ENCODE assay signal across 24 mouse cellular contexts in the genomic region with DNA sequence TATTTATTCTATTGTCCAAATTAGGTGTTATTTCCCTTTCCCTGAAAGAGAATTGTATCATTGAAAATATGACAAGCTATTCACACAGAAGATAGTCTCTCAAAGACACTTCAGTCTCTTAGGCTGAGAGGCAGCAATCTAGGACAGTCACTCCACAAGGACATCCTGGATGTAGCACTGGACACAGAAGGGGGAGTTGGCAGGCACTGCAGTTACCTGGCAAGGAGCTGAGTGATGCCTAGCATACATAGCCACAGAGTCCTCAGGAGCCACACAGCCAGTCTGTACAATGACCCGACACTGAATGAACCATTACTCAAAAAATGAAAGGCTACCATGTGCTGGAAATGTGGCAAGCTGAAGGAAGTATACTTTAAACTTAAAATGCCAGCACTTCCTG. TPM values are rescaled to one million over a fixed set of nuclear protein-coding genes. Genes with fewer than 3 reads are reported as not detected.
DNase-seq lines count a peak whose midpoint lies in the region; ATAC-seq and TF ChIP-seq lines count a peak whose summit lies in the region.
"Had no signal": no experiment of that assay in that cellular context is flagged by ENCODE, and none has a peak within 500 bp of the region (broad histone marks: within the 10 kb centered on the region; RNA-seq: fewer than 3 reads in every experiment).

No protein-coding gene starts in this region.

- DNase-seq in cerebellum, adult 11 months, result peak; percentile 17
- no peak for DNase-seq in cerebellum, adult 8-10 months
- DNase-seq in cerebellum, adult 2 months, result peak; percentile 40 to 70
- peak; percentile 78 to 82 for DNase-seq in cerebellum, postnatal 10 days
- peak; percentile 51 to 60 for DNase-seq in cerebellum, postnatal 36 days
- no peak for DNase-seq in right cerebral cortex, postnatal 10 days (ENCODE audit: low spot score in 2 of 2)
- DNase-seq in lung, postnatal 14 days, result no peak
- DNase-seq: adrenal gland, adult 8-10 months; adrenal gland, postnatal 25 days; B cell, adult 2 months; gastrocnemius, adult 2 months; gastrocnemius, postnatal 14 days; heart, adult 11 months; kidney, adult 2 months had no signal

- 13% methylated on average over 1 of the region's 1 CpGs for WGBS in cerebellum, adult 2 months

- no peaks in the 10 kb centered on the region for H3K4me1 ChIP-seq in cerebellum, adult 2 months (ENCODE audit: control insufficient read depth, insufficient read depth, low read length)
- H3K4me1 ChIP-seq: embryonic facial prominence, embryonic 13.5 days; forebrain, embryonic 12.5 days; hindbrain, embryonic 12.5 days; hindbrain, embryonic 15.5 days had no signal

- no peaks in the 10 kb centered on the region for H3K27me3 ChIP-seq in cerebellum, adult 2 months (ENCODE audit: control insufficient read depth, insufficient read depth, low read length)
- H3K27me3 ChIP-seq: CH12.LX; embryonic facial prominence, embryonic 13.5 days; forebrain, embryonic 12.5 days; hindbrain, embryonic 12.5 days; hindbrain, embryonic 15.5 days; Patski had no signal

- H3K27ac ChIP-seq in cerebellum, adult 2 months (ENCODE audit: insufficient read depth, low read length), result no peak overlapping the region
- H3K27ac ChIP-seq: embryonic facial prominence, embryonic 13.5 days; forebrain, embryonic 12.5 days; gastrocnemius, adult 2 months; hindbrain, embryonic 12.5 days; hindbrain, embryonic 15.5 days had no signal

- no peak for TF ChIP-seq CTCF in cerebellum, adult 2 months (IDR thresholded peaks at IDR 0.05; ENCODE audit: borderline replicate concordance, insufficient read depth, low read depth, low read length)

- TF ChIP-seq POLR2A in cerebellum, adult 2 months (IDR thresholded peaks at IDR 0.05; ENCODE audit: borderline replicate concordance, insufficient read depth, low read length), result no peak

- H3K4me3 ChIP-seq in cerebellum, adult 2 months (replicated peaks; ENCODE audit: insufficient read depth, low read depth, low read length), result no peak overlapping the region
- H3K4me3 ChIP-seq: embryonic facial prominence, embryonic 13.5 days; erythroblast, embryonic 14.5 days; forebrain, embryonic 12.5 days; gastrocnemius, adult 2 months; hindbrain, embryonic 12.5 days; hindbrain, embryonic 15.5 days had no signal

- no peak for ATAC-seq in activated CD4-positive, CD25-positive, alpha-beta regulatory T cell, adult 4 months
- ATAC-seq: forebrain, embryonic 16.5 days; intestine, postnatal 0 days; Patski had no signal

RNA-seq across cellular contexts. Expression of gene Ice1, which starts 35.9 kb away (rescaled TPM):
- polyA plus RNA-seq in cerebellum, adult 2 months (2012; rRNA removed), result 82.5 and 84.8 TPM in 2 replicates
- 10 to 100 TPM; 15.6 to 16.7 TPM for polyA plus RNA-seq in activated CD4-positive, CD25-positive, alpha-beta regulatory T cell, adult 4 months (2017; shearing (Covaris generic))

Comparison
In these comparisons a context has a peak if more than half of its experiments do, and no peak if none do; other contexts are left out.
1. DNase-seq: peak in cerebellum, adult 11 months (single experiment), cerebellum, adult 2 months (2 of 2), cerebellum, postnatal 10 days (2 of 2) and cerebellum, postnatal 36 days (2 of 2); none in cerebellum, adult 8-10 months (single experiment), right cerebral cortex, postnatal 10 days (0 of 2) and lung, postnatal 14 days (single experiment).